Comparison of ENCODE assay signal across 9 mouse cellular contexts in the genomic region with DNA sequence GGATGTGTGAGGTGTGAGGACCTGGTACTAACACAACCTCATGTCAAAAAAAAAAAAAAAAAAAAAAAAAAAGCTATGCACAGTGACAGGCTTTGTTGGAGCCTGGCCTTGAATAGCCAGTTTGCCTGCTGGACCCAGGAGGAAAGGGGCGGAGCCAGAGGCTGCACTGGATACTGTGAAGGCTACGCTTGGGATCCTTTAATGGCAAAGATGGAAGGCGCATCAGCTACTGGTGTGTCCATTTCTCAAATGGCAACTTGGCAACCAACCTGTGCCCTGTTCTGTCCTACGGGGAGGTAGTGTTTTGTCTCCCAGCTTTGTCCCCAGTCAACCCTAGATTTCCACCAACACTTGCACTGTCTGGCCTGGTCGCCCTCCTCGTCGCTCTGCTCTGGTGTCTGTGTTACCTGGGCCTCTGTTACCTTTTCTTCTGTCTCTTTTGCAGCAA. TPM values are rescaled to one million over a fixed set of nuclear protein-coding genes. Genes with fewer than 3 reads are reported as not detected.
DNase-seq lines count a peak whose midpoint lies in the region; ATAC-seq lines count a peak whose summit lies in the region.
"Had no signal": no experiment of that assay in that cellular context is flagged by ENCODE, and none has a peak within 500 bp of the region (broad histone marks: within the 10 kb centered on the region; RNA-seq: fewer than 3 reads in every experiment).

No protein-coding gene starts in this region.

- H3K9me3 ChIP-seq in embryonic facial prominence, embryonic 10.5 days = no peaks in the 10 kb centered on the region
- H3K9me3 ChIP-seq in megakaryocyte, embryonic 14.5 days = no peaks in the 10 kb centered on the region

- no peak overlapping the region for H3K4me3 ChIP-seq in embryonic facial prominence, embryonic 10.5 days
- H3K4me3 ChIP-seq in megakaryocyte, embryonic 14.5 days (replicated peaks) = peak overlapping the region; percentile 2

- H3K36me3 ChIP-seq in embryonic facial prominence, embryonic 10.5 days (replicated peaks) = peaks cover 83% of the 10 kb centered on the region
- peaks cover 80% of the 10 kb centered on the region for H3K36me3 ChIP-seq in megakaryocyte, embryonic 14.5 days (replicated peaks; ENCODE audit: low read length)

- intact Hi-C loops in heart, postnatal 14 days (cut with DNase I) = no loop called here

- ATAC-seq in cerebellum, adult (ENCODE audit: insufficient number of reproducible peaks, low FRiP score, low TSS enrichment) = no peak

- no peaks in the 10 kb centered on the region; the same call in 1 of the 2 replicates for H3K27me3 ChIP-seq in embryonic facial prominence, embryonic 10.5 days (replicated peaks; ENCODE audit: low read depth, poor library complexity, severe bottlenecking)
- H3K27me3 ChIP-seq in megakaryocyte, embryonic 14.5 days (replicated peaks) = no peaks in the 10 kb centered on the region

- no peak overlapping the region for H3K27ac ChIP-seq in embryonic facial prominence, embryonic 10.5 days (replicated peaks)

- peaks cover 18% of the 10 kb centered on the region for H3K4me1 ChIP-seq in embryonic facial prominence, embryonic 10.5 days
- peaks cover 81% of the 10 kb centered on the region for H3K4me1 ChIP-seq in megakaryocyte, embryonic 14.5 days

- 86% methylated on average over 7 of the region's 7 CpGs for WGBS in embryonic facial prominence, embryonic 10.5 days

- peak; percentile 37 for DNase-seq in cerebellum, adult 9-10 months
- no peak for DNase-seq in cerebellum, adult 18-20 months
- DNase-seq in 3134 (ENCODE audit: extremely low read depth, insufficient read length, low spot score) = peak; percentile 69
- peak; percentile 61 for DNase-seq in embryonic facial prominence, embryonic 10.5 days (ENCODE audit: low spot score)
- peak; percentile 51 to 65 for DNase-seq in heart, postnatal 14 days
- DNase-seq in thymus, postnatal 0 days (ENCODE audit: low spot score) = no peak

RNA-seq across cellular contexts. Expression of a gene that starts 5.2 kb away (rescaled TPM):
- 15,960 and 16,856 TPM in 2 replicates for polyA plus RNA-seq in embryonic facial prominence, embryonic 10.5 days (2016; fragmentation: Nextera tagmentation; extraction: Ambion mirVana)
- 1,000 to 10,000 TPM; 1,025 to 1,358 TPM for total RNA-seq in heart, postnatal 14 days (2021)
- 9,487 and 13,262 TPM in 2 replicates for polyA plus RNA-seq in megakaryocyte, embryonic 14.5 days (2012; ENCODE audit: insufficient read depth, low replicate concordance)
- 27,108 and 27,970 TPM in 2 replicates for polyA plus RNA-seq in thymus, postnatal 0 days (2015; fragmentation: Nextera tagmentation; extraction: Ambion mirVana)

RNA-seq across cellular contexts. Expression of a gene that starts 6.2 kb away (rescaled TPM):
- polyA plus RNA-seq in embryonic facial prominence, embryonic 10.5 days (2016; fragmentation: Nextera tagmentation; extraction: Ambion mirVana) = 25.6 and 25.9 TPM in 2 replicates
- total RNA-seq in heart, postnatal 14 days (2021) = 1 to 10 TPM; 7.1 to 7.7 TPM
- polyA plus RNA-seq in megakaryocyte, embryonic 14.5 days (2012; ENCODE audit: insufficient read depth, low replicate concordance) = 4.7 and 4.9 TPM in 2 replicates
- 4.7 and 5.9 TPM in 2 replicates for polyA plus RNA-seq in thymus, postnatal 0 days (2015; fragmentation: Nextera tagmentation; extraction: Ambion mirVana)

RNA-seq across cellular contexts. Expression of a gene that starts 58.8 kb away (rescaled TPM):
- polyA plus RNA-seq in embryonic facial prominence, embryonic 10.5 days (2016; fragmentation: Nextera tagmentation; extraction: Ambion mirVana) = 759 and 790 TPM in 2 replicates
- total RNA-seq in heart, postnatal 14 days (2021) = 10 to 100 TPM; 47.3 to 68.9 TPM
- 1.3 and 3.6 TPM in 2 replicates for polyA plus RNA-seq in megakaryocyte, embryonic 14.5 days (2012; ENCODE audit: insufficient read depth, low replicate concordance)
- 33.5 and 37.0 TPM in 2 replicates for polyA plus RNA-seq in thymus, postnatal 0 days (2015; fragmentation: Nextera tagmentation; extraction: Ambion mirVana)
- total RNA-seq: neutrophil, adult 5-6 weeks had no signal

Comparison
In these comparisons a context has a peak if more than half of its experiments do, and no peak if none do; other contexts are left out.
1. DNase-seq: peak in cerebellum, adult 9-10 months (single experiment), 3134 (single experiment), embryonic facial prominence, embryonic 10.5 days (single experiment) and heart, postnatal 14 days (2 of 2); none in cerebellum, adult 18-20 months (0 of 2) and thymus, postnatal 0 days (single experiment).
2. RNA of a gene that starts 58.8 kb away (polyA plus RNA-seq): 759 to 790 TPM in embryonic facial prominence, embryonic 10.5 days; 33.5 to 37.0 TPM in thymus, postnatal 0 days and 1.3 to 3.6 TPM in megakaryocyte, embryonic 14.5 days; every median in the first group is over 10 times any median in the second.